Mouse (Mus musculus) frontal cortex, postnatal 36 days (tissue): ENCODE results near the gene Lrrc9.

Experiments
- DNase-seq, 2 experiments: peaks; one replicate each; pipeline ENCODE4 v3.0.0; 2022; ENCODE audit warnings: low spot score in 2 of 2

Gene Lrrc9

GRCm38 (mm10) chr12:72467789-72468188 lies 26.1 kb downstream of the Lrrc9 start:
- no peak for DNase-seq

DNA sequence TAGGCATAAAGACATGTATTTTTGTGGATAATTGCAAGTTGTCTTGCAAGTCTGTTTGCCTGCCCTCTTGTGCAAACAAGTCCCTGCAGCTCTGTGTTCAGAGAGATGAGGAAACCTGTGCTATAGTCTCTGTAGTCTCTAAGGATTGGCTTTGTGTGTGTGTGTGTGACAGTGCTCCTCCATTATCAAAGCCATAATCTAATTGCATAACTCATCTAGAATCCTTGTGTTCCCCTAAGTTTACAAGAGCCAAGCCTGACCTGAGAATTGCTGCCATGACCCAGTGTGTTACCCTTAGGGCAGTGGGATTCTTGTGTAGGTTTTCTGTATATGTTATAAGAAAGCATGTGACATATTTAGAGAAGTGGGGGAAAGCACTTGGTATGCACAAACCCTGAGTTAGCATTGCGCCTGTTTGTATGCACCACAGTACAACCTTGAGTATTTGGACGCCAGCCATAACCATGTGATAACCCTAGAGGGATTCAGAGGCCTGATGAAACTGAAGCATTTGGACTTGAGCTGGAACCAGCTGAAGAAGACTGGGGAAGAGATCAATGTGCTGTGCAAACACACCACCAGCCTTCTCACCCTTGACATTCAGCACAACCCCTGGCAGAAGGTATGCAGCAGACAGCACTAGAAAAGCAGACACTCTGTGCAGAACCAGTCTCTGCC lies 35.2 kb downstream of the Lrrc9 start:
- DNase-seq: no peak

- DNase-seq: peak in 1 of 2 experiments; percentile 8
These were observed 40.6 kb downstream of the Lrrc9 start for GRCm38 (mm10) chr12:72482226-72482625.

DNA sequence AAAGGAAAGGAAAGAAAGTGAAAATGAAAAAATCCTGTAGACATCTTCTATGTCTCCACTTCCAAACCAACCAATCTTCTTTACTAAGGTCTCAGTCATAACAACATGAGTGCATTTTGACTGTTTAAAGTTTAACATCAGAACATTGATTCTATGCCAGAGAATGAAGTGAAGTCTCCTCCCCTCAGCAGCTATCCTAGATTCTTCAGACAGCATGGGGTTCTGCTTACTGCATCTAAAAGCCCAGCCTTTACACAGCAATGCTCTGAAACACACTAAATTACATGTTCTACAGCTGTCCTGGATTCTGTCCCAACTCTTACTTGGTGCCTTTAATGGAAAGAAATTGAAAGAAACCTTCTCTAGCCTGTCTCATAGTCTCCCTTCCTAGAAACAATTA lies 43.2 kb downstream of the Lrrc9 start:
- DNase-seq: no peak

GRCm38 (mm10) chr12:72487498-72487897 lies 45.8 kb downstream of the Lrrc9 start:
- no peak for DNase-seq

DNA sequence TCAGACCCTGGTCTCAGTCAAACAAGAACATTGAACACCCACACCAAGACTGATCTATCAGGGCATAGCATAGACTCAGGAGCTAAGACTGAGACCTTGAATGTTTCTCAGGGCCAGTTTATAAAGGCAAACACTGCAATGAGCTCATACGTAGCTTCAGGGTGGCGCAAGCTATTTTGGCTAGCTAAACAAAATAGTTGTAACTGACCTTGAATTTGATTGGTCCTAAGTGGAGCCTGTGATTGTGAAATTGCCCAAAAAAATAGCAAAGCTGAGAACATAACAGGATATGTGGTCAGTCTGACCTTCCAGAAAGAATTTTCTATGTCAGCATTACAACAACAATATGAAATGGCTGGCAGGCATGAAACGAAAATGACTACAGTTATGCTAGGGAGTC lies 48.3 kb downstream of the Lrrc9 start:
- no peak for DNase-seq

GRCm38 (mm10) chr12:72491063-72491719 lies 49.5 kb downstream of the Lrrc9 start:
- DNase-seq: no peak

DNA sequence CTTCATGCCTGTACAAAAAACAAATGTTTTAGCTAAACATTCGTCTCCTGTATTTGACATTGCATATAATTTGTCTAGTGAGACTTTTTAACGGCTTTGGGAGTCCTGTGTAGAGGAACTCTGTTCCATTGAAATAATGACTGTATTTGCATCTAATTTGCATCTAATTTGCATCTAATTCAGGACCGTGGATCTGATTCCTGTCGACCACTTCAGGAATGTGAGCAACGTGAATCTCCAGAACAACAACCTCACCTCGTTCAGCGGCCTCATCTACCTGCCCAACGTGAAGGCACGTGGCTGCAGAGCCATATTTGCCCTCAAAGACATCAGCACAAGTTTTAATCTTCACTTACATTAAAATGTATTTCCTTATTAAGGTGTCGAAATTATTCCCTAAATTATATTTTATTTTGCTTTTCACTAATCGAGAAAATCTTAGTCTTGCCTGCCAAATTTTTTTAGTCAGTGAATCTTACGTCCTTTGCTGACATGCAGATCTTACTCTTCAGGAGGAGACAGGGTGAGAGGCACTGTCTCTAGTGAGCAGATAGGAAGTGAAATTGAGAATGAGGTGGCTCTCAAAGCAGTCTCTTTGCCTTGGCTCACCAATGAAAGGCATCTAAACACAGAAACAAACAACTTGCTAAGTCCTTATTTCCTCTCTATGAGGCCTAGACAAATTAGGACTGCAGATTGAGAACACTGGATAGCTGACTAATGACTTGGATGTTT lies 55.4 kb downstream of the Lrrc9 start:
- no peak for DNase-seq

GRCm38 (mm10) chr12:72509606-72510005 lies 67.9 kb downstream of the Lrrc9 start:
- no peak for DNase-seq

DNA sequence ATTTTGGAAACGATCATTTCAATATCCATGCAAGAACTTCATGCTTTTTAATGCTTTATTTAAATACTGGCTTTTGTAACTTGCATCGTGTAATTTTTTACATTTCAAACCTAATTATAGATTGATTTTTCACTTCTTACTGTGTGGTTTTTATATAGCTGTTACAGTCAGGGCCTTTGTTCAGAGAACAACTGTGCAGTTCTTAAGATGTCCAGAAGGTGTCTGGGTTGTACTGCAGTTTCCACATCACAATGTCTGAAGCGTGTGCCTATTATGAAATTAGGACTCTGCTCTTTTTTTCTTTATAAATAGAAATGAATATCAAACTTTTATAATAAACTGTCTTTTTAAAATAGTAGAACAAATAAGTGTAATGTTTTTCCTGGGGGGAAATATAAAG lies 73.8 kb downstream of the Lrrc9 start:
- peak in 1 of 2 experiments; percentile 26 for DNase-seq

GRCm38 (mm10) chr12:72518114-72518728 lies 76.6 kb downstream of the Lrrc9 start:
- DNase-seq: no peak

DNA sequence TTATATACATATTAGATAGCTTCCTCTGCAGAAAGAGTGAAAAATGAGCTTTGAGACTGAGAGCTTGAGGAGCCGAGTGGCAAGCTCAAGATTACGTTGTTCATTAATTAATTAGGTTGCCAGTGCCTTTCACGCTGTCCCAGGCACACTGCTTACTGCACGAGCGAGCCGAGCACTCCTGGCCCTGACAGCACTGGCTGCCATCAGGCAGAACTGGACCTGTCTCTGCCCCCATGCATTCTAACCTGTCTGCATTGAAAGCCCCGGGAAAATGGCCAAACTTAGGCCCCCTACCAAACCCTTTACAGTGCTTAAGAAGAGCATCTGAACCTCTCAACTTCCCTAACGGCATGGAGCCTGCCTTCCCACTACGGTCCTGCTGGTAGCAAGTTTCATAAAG lies 77.7 kb downstream of the Lrrc9 start:
- DNase-seq: no peak

GRCm38 (mm10) chr12:72519855-72520254 lies 78.2 kb downstream of the Lrrc9 start:
- DNase-seq: no peak

DNA sequence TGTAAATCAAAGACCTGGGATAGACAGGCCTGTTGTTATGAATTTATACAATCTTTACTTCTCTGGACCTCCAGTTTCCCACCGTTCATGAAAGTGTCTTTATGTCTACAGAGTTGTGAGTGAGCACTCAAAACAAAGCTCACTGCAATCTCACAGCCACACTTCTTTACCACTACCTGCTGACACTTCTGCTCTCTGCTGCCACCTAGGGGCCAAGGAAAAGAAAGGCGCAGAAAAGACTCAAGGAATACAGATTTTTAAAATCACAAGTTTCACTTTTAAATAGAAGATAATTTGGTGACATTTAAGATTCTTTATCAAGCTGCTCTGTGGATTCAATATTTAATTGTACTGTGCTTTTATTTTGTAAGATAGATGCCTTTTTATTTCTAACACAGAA lies 79.0 kb downstream of the Lrrc9 start:
- peak; percentile 22 to 43 for DNase-seq

GRCm38 (mm10) chr12:72525588-72525987 lies 83.9 kb downstream of the Lrrc9 start:
- no peak for DNase-seq

DNA sequence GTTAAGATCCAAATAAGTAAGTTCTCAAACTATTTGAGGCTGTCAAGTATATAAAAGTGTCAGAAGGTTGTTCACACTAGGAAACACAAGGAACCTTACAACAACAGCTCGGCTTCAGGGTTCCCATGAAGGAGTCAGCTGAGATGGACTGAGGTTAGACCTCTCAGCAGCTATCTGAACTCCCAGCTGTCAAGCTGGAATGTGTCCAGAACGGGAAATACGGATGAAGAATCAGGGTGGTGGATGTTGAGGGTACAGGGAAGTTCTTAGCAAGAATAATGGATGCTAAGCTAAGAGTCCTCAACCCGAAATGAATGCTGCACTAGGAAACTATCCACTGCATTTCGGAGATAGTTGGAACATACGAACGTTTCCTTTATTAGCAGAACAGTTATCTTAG lies 90.6 kb downstream of the Lrrc9 start:
- no peak for DNase-seq

GRCm38 (mm10) chr12:72533986-72534385 lies 92.3 kb downstream of the Lrrc9 start:
- no peak for DNase-seq

- no peak for DNase-seq
These were observed 93.9 kb downstream of the Lrrc9 start for GRCm38 (mm10) chr12:72535599-72535998.

DNA sequence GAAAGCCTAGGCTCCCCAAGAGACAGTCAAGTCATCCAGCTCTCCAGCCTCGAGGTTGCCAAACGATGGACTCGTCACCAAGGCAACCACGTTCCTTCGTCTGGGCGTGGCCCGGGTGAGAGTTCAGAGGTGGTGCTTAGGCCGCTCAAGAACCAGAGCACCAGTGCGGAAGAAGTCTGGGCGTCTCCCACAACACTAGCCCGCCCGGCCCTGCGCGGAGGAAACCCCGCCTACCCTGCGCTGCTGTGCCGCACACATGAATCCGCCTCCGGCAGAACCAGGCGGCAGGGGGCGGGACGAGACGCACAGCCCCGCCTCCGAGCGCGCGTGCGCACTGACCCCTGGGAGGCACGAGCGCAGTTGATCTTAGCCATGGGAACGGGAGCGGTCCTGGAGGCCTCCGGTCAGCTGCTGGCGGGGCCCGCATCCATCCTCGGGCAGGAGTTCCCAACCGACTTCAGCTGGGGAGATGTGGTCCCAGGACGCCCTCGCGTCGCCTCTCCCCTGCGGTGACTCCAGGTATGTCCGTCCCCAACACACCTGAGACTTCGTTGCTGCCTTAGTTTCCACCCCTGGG lies 94.4 kb downstream of the Lrrc9 start, which contains the start of gene Pcnx4:
Gene Pcnx4, plus strand, starts transcription at position 363 of the 577 bp plus-strand sequence.
- DNase-seq: peak; percentile 91 to 96

DNA sequence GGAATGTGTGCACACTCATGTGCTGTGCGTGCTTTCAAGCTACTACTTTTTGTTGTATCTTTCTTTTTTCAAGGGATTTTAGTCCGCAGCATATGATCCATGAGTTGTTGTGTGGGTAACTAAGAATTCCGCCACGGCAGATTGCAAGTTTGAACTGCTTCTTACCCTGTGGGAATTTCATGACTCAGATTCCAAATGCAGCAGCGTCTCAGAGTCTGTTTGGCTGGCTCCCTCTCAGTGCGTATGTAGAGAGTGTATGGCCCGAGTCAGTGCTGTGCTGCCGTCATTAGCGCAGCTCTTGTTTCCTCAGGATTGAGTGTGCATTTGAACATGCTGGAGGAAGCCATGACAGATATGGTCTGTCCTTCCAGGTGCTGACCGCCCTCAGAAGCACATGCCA lies 96.9 kb downstream of the Lrrc9 start:
- DNase-seq: peak; percentile 36 to 68

DNA sequence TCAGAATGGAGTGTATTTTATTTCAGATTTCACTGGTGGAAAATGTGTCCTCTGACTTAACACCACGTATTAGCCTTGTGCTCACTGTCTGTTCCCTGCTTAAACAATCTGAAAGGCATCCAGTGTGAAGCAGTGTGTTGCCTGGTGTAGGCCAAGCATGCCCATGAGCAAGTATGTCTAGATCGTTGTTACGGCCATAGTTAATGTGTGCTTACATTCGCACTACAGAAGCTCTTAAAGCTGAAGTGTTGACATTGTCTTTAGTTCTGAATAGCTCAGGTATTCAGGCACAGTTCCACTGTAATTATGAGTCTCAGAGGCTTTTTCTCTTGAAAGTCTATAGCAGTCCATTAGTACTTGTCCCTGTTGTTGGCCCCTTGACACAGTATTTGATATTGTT lies 112.7 kb downstream of the Lrrc9 start:
- DNase-seq: no peak

DNA sequence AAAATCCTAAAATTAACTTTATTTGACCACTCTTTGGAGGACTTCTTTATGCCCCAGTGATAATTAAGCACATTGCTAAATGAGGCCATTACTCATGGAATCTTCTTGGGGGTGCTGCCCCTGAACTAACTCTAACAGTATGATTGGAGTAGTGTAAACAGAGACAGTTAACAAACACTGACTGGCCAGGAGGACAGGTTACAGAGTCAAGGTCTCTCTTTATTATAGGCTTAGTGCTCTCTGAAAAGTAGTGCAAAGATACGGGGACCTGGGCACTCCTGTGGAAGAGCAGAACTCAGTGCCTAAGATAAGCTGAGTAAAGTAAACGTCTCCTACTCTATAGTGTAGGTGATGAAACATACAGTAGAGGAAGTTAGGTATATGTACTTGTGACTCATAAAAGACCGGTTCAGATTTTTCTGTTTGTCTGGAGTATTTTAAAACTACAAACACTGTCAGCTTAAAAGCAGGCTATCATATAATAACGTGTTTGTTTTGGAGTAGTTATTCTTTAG lies 122.7 kb downstream of the Lrrc9 start:
- DNase-seq: no peak
